Mouse (Mus musculus) limb, embryonic 11.5 days (tissue): Measurements from ENCODE around the gene Sh3pxd2a. TPM values are rescaled to one million over a fixed set of nuclear protein-coding genes. Genes with fewer than 3 reads are reported as not detected.

ENCODE experiments used
- ATAC-seq: fragments of 200-750 bp; cut with Nextera tagmentation; 2 replicates; pipeline ENCODE4 v1.8.0; 2017; ENCODE audit warnings: low read depth; ENCODE audit not compliant: insufficient number of reproducible peaks, low FRiP score, low TSS enrichment
- DNase-seq: peaks from one replicate; pipeline ENCODE4 v3.0.0-alpha.2; 2015; ENCODE audit warnings: low spot score
- H3K27ac ChIP-seq: fragments of 300-500 bp; sonication (generic); replicated peaks from 2 replicates; pipeline ENCODE4 v1.5.1; 2014; ENCODE audit warnings: low read depth, mild to moderate bottlenecking, low read length
- H3K27me3 ChIP-seq: fragments of 300-500 bp; sonication (generic); 2 replicates; pipeline ENCODE4 v1.6.1; 2014; ENCODE audit warnings: mild to moderate bottlenecking, low read length, mixed read lengths; ENCODE audit not compliant: control insufficient read depth, insufficient read depth
- H3K36me3 ChIP-seq: fragments of 300-500 bp; sonication (generic); 2 replicates; pipeline ENCODE4 v1.6.1; 2014; ENCODE audit warnings: mild to moderate bottlenecking, low read length, moderate library complexity, mixed read lengths; ENCODE audit not compliant: control insufficient read depth, insufficient read depth
- H3K4me1 ChIP-seq: fragments of 300-500 bp; sonication (generic); 2 replicates; pipeline ENCODE4 v1.6.1; 2014; ENCODE audit warnings: low read length, mixed read lengths; ENCODE audit not compliant: control insufficient read depth, insufficient read depth
- H3K4me2 ChIP-seq: fragments of 300-500 bp; sonication (generic); 2 replicates; pipeline ENCODE4 v1.6.1; 2014; ENCODE audit warnings: low read depth, mild to moderate bottlenecking, moderate library complexity; ENCODE audit not compliant: severe bottlenecking
- H3K4me3 ChIP-seq: fragments of 300-500 bp; sonication (generic); 2 replicates; pipeline ENCODE4 v1.5.1; 2014; ENCODE audit warnings: low read depth, low read length
- H3K9ac ChIP-seq: fragments of 300-500 bp; sonication (generic); 2 replicates; pipeline ENCODE4 v1.6.1; 2014; ENCODE audit warnings: mild to moderate bottlenecking, low read length
- H3K9me3 ChIP-seq: fragments of 300-500 bp; sonication (generic); 2 replicates; pipeline ENCODE4 v1.6.1; 2016; ENCODE audit warnings: low read length; ENCODE audit not compliant: control insufficient read depth
- WGBS: fragments of 180-500 bp; shearing (Covaris S2); extraction: QIAGEN DNeasy Blood & Tissue Kit; methylation state at CpG from one replicate; pipeline ENCODE4 v1.1.7; 2014; 5-methylcytosine and 5-hydroxymethylcytosine counted together
- polyA plus RNA-seq: library from polyadenylated mRNA; unstranded; fragments of >200 nt; fragmentation: Nextera tagmentation; extraction: Ambion mirVana; gene quantifications from 2 replicates; pipeline ENCODE4 v1.2.1, GENCODE M21; 2014

The Sh3pxd2a gene
- polyA plus RNA-seq, 1 experiment from 2014 or later: 10.4 TPM

DNA sequence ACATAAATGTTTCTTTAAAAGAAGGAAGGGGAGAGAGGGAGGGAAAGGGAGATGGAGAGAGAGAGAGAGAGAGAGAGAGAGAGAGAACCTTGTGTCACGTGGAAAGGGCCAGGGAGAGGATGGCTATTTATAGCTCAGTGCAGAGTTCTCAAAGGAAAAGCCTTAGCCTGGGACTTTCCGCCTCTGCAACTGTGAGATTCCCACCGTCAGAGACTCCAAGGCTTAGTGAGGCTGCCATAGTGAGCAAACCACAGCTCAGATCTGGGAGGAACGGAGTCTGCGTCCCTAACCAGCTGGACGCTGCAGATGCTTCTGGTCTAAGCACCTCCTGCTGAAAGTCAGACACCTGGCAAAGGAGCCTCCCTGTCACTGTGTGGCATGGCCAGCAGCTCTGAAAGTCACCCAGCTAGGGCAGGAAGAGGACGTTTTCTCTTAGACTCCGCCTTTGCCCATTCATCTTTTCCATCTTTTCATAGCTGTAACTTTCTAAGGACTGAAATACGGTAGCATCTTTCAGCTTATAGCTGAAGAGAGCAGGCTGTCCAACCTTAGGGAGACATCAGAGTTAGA lies 21.9 kb upstream of the Sh3pxd2a start:
- no peak overlapping the region for H3K4me2 ChIP-seq
- WGBS: 48% methylated on average over 9 of the region's 9 CpGs
- no peaks in the 10 kb centered on the region; the same call in 1 of the 2 replicates for H3K9me3 ChIP-seq
- 0 out of 2 replicates have a peak, but pooled peaks cover 3% of the 10 kb centered on the region for H3K4me1 ChIP-seq
- no peaks in the 10 kb centered on the region for H3K36me3 ChIP-seq
- no peak for DNase-seq
- no peak overlapping the region for H3K4me3 ChIP-seq
- no peak overlapping the region for H3K27ac ChIP-seq
- no peak for ATAC-seq
- no peak overlapping the region for H3K9ac ChIP-seq
- no peaks in the 10 kb centered on the region for H3K27me3 ChIP-seq

GRCm38 (mm10) chr19:47484110-47484509 lies 19.9 kb upstream of the Sh3pxd2a start:
- ATAC-seq (no peak), DNase-seq (no peak)
- Histone ChIP-seq H3K36me3 (no peaks in the 10 kb centered on the region), H3K4me2 (no peak overlapping the region), H3K9me3 (no peaks in the 10 kb centered on the region; the same call in 1 of the 2 replicates), H3K4me3 (no peak overlapping the region), H3K4me1 (0 out of 2 replicates have a peak, but pooled peaks cover 3% of the 10 kb centered on the region), H3K27ac (no peak overlapping the region), H3K9ac (no peak overlapping the region), H3K27me3 (no peaks in the 10 kb centered on the region)
- WGBS: 79% methylated on average over 3 of the region's 3 CpGs

DNA sequence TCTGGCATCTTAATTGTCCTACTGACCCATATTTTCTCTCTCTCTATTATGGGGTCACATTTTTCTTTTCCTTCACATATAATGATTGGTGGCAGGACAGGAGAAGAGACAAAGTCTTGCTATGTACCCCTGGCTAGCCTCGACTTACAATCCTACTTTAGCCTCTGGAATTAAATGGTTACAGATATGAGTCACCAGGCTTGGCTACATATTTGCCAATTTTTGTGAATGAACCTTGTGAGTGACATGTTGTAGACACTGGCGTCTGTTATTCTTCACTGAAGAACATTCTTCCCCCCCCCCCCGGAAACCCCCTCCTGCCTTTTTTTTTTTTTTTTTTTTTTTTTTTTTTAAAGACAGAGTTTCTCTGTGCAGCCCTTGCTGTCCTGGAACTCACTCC lies 19.1 kb upstream of the Sh3pxd2a start:
- Histone ChIP-seq H3K36me3 (no peaks in the 10 kb centered on the region), H3K9me3 (no peaks in the 10 kb centered on the region), H3K4me2 (no peak overlapping the region), H3K4me3 (no peak overlapping the region), H3K27ac (no peak overlapping the region), H3K27me3 (no peaks in the 10 kb centered on the region), H3K9ac (no peak overlapping the region), H3K4me1 (0 out of 2 replicates have a peak, but pooled peaks cover 3% of the 10 kb centered on the region)
- 80% methylated on average over 3 of the region's 3 CpGs for WGBS
- ATAC-seq (no peak), DNase-seq (no peak)

- H3K9ac ChIP-seq: no peak overlapping the region
- H3K27me3 ChIP-seq: no peaks in the 10 kb centered on the region
- H3K36me3 ChIP-seq: no peaks in the 10 kb centered on the region
- H3K9me3 ChIP-seq: no peaks in the 10 kb centered on the region
- ATAC-seq (no peak), DNase-seq (no peak)
- WGBS: 80% methylated on average over 3 of the region's 3 CpGs
- H3K27ac ChIP-seq: no peak overlapping the region
- H3K4me2 ChIP-seq: no peak overlapping the region
- H3K4me3 ChIP-seq: no peak overlapping the region
- H3K4me1 ChIP-seq: peaks cover 4% of the 10 kb centered on the region
Observed at GRCm38 (mm10) chr19:47473453-47473852, 9.3 kb upstream of the Sh3pxd2a start.

DNA sequence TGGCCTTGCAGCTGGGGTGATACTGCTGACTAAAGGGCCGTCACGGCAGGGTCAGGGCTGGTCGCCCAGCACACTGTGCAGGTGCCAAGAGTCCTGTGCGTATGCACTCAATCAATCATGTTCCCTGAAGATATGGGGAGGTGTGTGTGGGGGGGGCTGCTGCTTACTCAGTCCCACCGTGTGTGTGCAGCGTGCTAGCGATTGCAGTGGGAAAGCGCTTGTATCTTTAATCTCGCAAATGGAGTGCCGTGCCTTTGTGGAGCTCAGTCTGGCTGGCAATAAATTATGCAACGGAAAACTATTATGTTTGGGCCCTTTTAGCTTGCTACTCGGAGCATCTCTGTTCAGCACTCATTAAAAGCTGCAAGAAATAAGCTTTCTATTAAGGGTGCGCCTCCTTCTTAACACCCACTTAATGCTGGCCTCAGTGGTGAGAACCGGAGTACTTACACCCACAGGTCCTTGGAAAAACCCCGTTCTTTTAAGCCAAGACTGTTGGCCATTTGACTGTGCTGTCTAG lies 8.7 kb upstream of the Sh3pxd2a start:
- no peak overlapping the region for H3K9ac ChIP-seq
- no peak for ATAC-seq
- H3K9me3 ChIP-seq: no peaks in the 10 kb centered on the region
- DNase-seq: no peak
- no peak overlapping the region for H3K4me3 ChIP-seq
- no peak overlapping the region for H3K4me2 ChIP-seq
- 30% methylated on average over 15 of the region's 15 CpGs for WGBS
- no peaks in the 10 kb centered on the region for H3K36me3 ChIP-seq
- H3K4me1 ChIP-seq: peaks cover 4% of the 10 kb centered on the region
- H3K27me3 ChIP-seq: no peaks in the 10 kb centered on the region
- H3K27ac ChIP-seq: no peak overlapping the region

DNA sequence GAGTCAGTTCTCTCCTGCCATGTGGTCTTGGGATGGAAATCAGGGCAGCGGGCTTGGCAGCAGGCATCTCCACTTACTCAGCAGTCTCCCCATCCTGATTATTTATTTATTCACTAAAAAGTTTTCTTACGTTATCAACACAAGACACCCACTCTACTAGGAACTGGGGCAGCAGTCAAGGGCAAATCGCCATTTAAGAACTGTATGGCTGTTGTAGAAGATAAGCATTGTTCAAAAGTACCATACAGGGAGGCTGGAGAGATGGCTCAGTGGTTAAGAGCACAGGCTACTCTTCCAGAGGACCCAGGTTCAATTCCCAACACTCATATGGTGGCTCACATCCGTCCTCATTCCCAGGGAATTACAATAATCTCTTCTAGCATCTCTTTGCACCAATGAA lies 7.6 kb upstream of the Sh3pxd2a start:
- DNase-seq (no peak), ATAC-seq (no peak)
- no peaks in the 10 kb centered on the region for H3K9me3 ChIP-seq
- no peak overlapping the region for H3K4me2 ChIP-seq
- H3K9ac ChIP-seq: no peak overlapping the region
- WGBS: 79% methylated on average over 4 of the region's 4 CpGs
- no peak overlapping the region for H3K27ac ChIP-seq
- no peaks in the 10 kb centered on the region for H3K36me3 ChIP-seq
- peaks cover 4% of the 10 kb centered on the region for H3K4me1 ChIP-seq
- no peak overlapping the region for H3K4me3 ChIP-seq
- H3K27me3 ChIP-seq: no peaks in the 10 kb centered on the region

DNA sequence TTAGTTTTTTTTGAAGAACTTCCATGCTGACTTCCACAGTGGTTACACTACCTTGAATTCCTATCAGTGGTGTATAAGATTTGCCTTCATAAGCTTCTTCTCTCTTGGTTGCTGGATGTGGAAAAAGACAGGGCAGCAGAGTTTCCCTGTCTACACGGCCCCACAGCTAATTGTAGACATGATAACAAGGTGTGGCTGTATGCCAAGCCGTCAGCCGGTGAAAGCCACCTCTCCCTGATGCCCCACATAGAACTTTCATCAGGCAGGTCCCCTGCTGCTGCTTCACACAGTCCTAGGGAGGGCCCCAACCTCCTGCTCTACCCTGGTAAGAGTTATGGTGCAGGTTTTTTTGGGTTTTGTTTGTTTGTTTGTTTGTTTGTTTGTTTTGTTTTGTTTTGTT lies 4.5 kb upstream of the Sh3pxd2a start:
- Histone ChIP-seq H3K9ac (no peak overlapping the region), H3K27me3 (no peaks in the 10 kb centered on the region), H3K27ac (no peak overlapping the region), H3K4me1 (peaks cover 4% of the 10 kb centered on the region), H3K9me3 (no peaks in the 10 kb centered on the region), H3K4me3 (no peak overlapping the region), H3K36me3 (no peaks in the 10 kb centered on the region), H3K4me2 (no peak overlapping the region)
- 73% methylated on average over 3 of the region's 3 CpGs for WGBS
- no peak for DNase-seq
- ATAC-seq: no peak

GRCm38 (mm10) chr19:47466775-47467174 lies 2.6 kb upstream of the Sh3pxd2a start:
- Histone ChIP-seq H3K4me2 (no peak overlapping the region), H3K9ac (no peak overlapping the region), H3K4me3 (no peak overlapping the region), H3K27me3 (no peaks in the 10 kb centered on the region), H3K36me3 (no peaks in the 10 kb centered on the region), H3K9me3 (no peaks in the 10 kb centered on the region), H3K27ac (no peak overlapping the region), H3K4me1 (peaks cover 7% of the 10 kb centered on the region)
- ATAC-seq (no peak), DNase-seq (no peak)
- 68% methylated on average over 8 of the region's 8 CpGs for WGBS

- H3K9ac ChIP-seq: no peak overlapping the region
- H3K4me2 ChIP-seq: no peak overlapping the region
- no peak overlapping the region for H3K27ac ChIP-seq
- ATAC-seq: no peak
- WGBS: 62% methylated on average over 9 of the region's 9 CpGs
- H3K36me3 ChIP-seq: no peaks in the 10 kb centered on the region
- no peaks in the 10 kb centered on the region for H3K27me3 ChIP-seq
- no peak for DNase-seq
- H3K9me3 ChIP-seq: no peaks in the 10 kb centered on the region
- H3K4me1 ChIP-seq: peaks cover 9% of the 10 kb centered on the region
- H3K4me3 ChIP-seq: no peak overlapping the region
Observed at GRCm38 (mm10) chr19:47465467-47465866, 1.3 kb upstream of the Sh3pxd2a start.
